Mouse (Mus musculus) MEL (cell line): ENCODE results near the gene Pias3. TPM values are rescaled to one million over a fixed set of nuclear protein-coding genes. Genes with fewer than 3 reads are reported as not detected.

Experiments used
- DNase-seq: peaks from one replicate; pipeline ENCODE4 v3.0.0; 2011; ENCODE audit warnings: low read depth, low spot score
- H3K27ac ChIP-seq: 2 replicates; pipeline ENCODE4 v1.5.1; 2012; ENCODE audit warnings: low read depth, mild to moderate bottlenecking, control low read depth, low read length, moderate library complexity; ENCODE audit not compliant: control insufficient read depth
- H3K27me3 ChIP-seq, 2 experiments: fragments of 150-350 bp in 1 of 2; sonication (generic) in 1 of 2; 2 replicates each; pipeline ENCODE4 v1.6.1; 2012; ENCODE audit warnings: low read length in 2 of 2, mild to moderate bottlenecking in 2 of 2, improper control_type of control experiment in 1 of 2, moderate library complexity in 1 of 2; ENCODE audit not compliant: insufficient read depth in 2 of 2, control insufficient read depth in 1 of 2
- H3K36me3 ChIP-seq, 2 experiments: 2 replicates each; pipeline ENCODE4 v1.6.1; 2012 to 2014; ENCODE audit warnings: low read length in 2 of 2, improper control_type of control experiment in 1 of 2, inconsistent platforms in 1 of 2, mild to moderate bottlenecking in 1 of 2; ENCODE audit not compliant: insufficient read depth in 2 of 2, control insufficient read depth in 1 of 2
- H3K4me1 ChIP-seq, 2 experiments: fragments of 150-350 bp in 1 of 2; sonication (generic) in 1 of 2; 2 replicates each; pipeline ENCODE4 v1.6.1; 2012; ENCODE audit warnings: low read length in 2 of 2, improper control_type of control experiment in 1 of 2, mild to moderate bottlenecking in 1 of 2; ENCODE audit not compliant: insufficient read depth in 2 of 2, control insufficient read depth in 1 of 2
- H3K4me3 ChIP-seq, 2 experiments: fragments of 150-350 bp in 1 of 2; sonication (generic) in 1 of 2; 2 replicates each; pipeline ENCODE4 v1.5.1; 2012; ENCODE audit warnings: low read depth in 2 of 2, low read length in 2 of 2, mild to moderate bottlenecking in 2 of 2, moderate library complexity in 2 of 2, control low read depth in 1 of 2, improper control_type of control experiment in 1 of 2; ENCODE audit not compliant: control insufficient read depth in 1 of 2, insufficient read depth in 1 of 2
- H3K79me2 ChIP-seq: 2 replicates; pipeline ENCODE4 v1.6.1; 2012; ENCODE audit warnings: mild to moderate bottlenecking, low read length, moderate library complexity; ENCODE audit not compliant: control insufficient read depth, poor library complexity, insufficient read depth
- H3K9ac ChIP-seq: 2 replicates; pipeline ENCODE4 v1.6.1; 2012; ENCODE audit warnings: low read depth, mild to moderate bottlenecking, control low read depth, low read length, moderate library complexity; ENCODE audit not compliant: control insufficient read depth, poor library complexity, severe bottlenecking
- H3K9me3 ChIP-seq: fragments of 150-350 bp; sonication (generic); replicated peaks from 2 replicates; pipeline ENCODE4 v1.6.1; 2012; ENCODE audit warnings: mild to moderate bottlenecking, low read length, improper control_type of control experiment, moderate library complexity; ENCODE audit not compliant: insufficient read depth
- CHD1 ChIP-seq: IDR thresholded peaks from 2 replicates; pipeline ENCODE4 v1.6.1; 2012; ENCODE audit warnings: low read depth, mild to moderate bottlenecking, inconsistent platforms, low read length, improper control_type of control experiment
- CTCF ChIP-seq, 3 experiments: IDR thresholded peaks in 2 of 3; conservative IDR thresholded peaks in 1 of 3; 2 replicates each; pipeline ENCODE4 v1.5.1; 2011 to 2012; ENCODE audit warnings: low read length in 3 of 3, low read depth in 2 of 3, mild to moderate bottlenecking in 2 of 3, improper control_type of control experiment in 1 of 3, inconsistent platforms in 1 of 3, mixed read lengths in 1 of 3, moderate library complexity in 1 of 3; ENCODE audit not compliant: control insufficient read depth in 1 of 3, insufficient read depth in 1 of 3, poor library complexity in 1 of 3, severe bottlenecking in 1 of 3
- E2F4 ChIP-seq: IDR thresholded peaks from 2 replicates; pipeline ENCODE4 v1.6.1; 2011; ENCODE audit warnings: low read depth, low read length, improper control_type of control experiment, borderline replicate concordance
- EP300 ChIP-seq, 2 experiments: IDR thresholded peaks; 2 replicates each; pipeline ENCODE4 v1.6.1; 2011; ENCODE audit warnings: improper control_type of control experiment in 2 of 2, low read length in 2 of 2, low read depth in 1 of 2, mild to moderate bottlenecking in 1 of 2
- ETS1 ChIP-seq: IDR thresholded peaks from 2 replicates; pipeline ENCODE4 v1.6.1; 2012; ENCODE audit warnings: low read depth, mild to moderate bottlenecking, inconsistent platforms, low read length, improper control_type of control experiment, moderate library complexity
- GABPA ChIP-seq: IDR thresholded peaks from 2 replicates; pipeline ENCODE4 v1.6.1; 2012; ENCODE audit warnings: low read depth, mild to moderate bottlenecking, inconsistent platforms, low read length, improper control_type of control experiment, moderate library complexity
- GATA1 ChIP-seq: IDR thresholded peaks from 2 replicates; pipeline ENCODE4 v1.6.1; 2011; ENCODE audit warnings: low read depth, low read length, improper control_type of control experiment
- HCFC1 ChIP-seq: IDR thresholded peaks from 2 replicates; pipeline ENCODE4 v1.6.1; 2012; ENCODE audit warnings: low read depth, mild to moderate bottlenecking, inconsistent platforms, low read length, improper control_type of control experiment, moderate library complexity
- MAX ChIP-seq: IDR thresholded peaks from 2 replicates; pipeline ENCODE4 v1.6.1; 2011; ENCODE audit warnings: low read length, improper control_type of control experiment
- MAZ ChIP-seq: IDR thresholded peaks from 2 replicates; pipeline ENCODE4 v1.6.1; 2012; ENCODE audit warnings: low read depth, mild to moderate bottlenecking, inconsistent platforms, low read length, improper control_type of control experiment
- MXI1 ChIP-seq: IDR thresholded peaks from 2 replicates; pipeline ENCODE4 v1.6.1; 2011; ENCODE audit warnings: mild to moderate bottlenecking, low read depth, low read length, improper control_type of control experiment
- NELFE ChIP-seq: IDR thresholded peaks from 2 replicates; pipeline ENCODE4 v1.6.1; 2011; ENCODE audit warnings: low read depth, low read length, improper control_type of control experiment
- POLR2A ChIP-seq, 2 experiments: IDR thresholded peaks; 2 replicates each; pipeline ENCODE4 v1.6.1; 2011 to 2012; ENCODE audit warnings: low read length in 2 of 2, mild to moderate bottlenecking in 2 of 2, control low read depth in 1 of 2, improper control_type of control experiment in 1 of 2, low read depth in 1 of 2, moderate library complexity in 1 of 2; ENCODE audit not compliant: control insufficient read depth in 1 of 2, insufficient read depth in 1 of 2, poor library complexity in 1 of 2
- POLR2AphosphoS5 ChIP-seq: IDR thresholded peaks from 2 replicates; pipeline ENCODE4 v1.6.1; 2012; ENCODE audit warnings: low read depth, borderline replicate concordance, mild to moderate bottlenecking, inconsistent platforms, low read length, moderate library complexity, mixed read lengths
- RAD21 ChIP-seq: IDR thresholded peaks from 2 replicates; pipeline ENCODE4 v1.6.1; 2011; ENCODE audit warnings: mild to moderate bottlenecking, low read depth, low read length, improper control_type of control experiment
- RCOR1 ChIP-seq: IDR thresholded peaks from 2 replicates; pipeline ENCODE4 v1.6.1; 2012; ENCODE audit warnings: low read depth, mild to moderate bottlenecking, inconsistent platforms, low read length, improper control_type of control experiment
- SIN3A ChIP-seq: IDR thresholded peaks from 2 replicates; pipeline ENCODE4 v1.6.1; 2012; ENCODE audit warnings: low read length, improper control_type of control experiment, inconsistent platforms
- SMC3 ChIP-seq: IDR thresholded peaks from 2 replicates; pipeline ENCODE4 v1.6.1; 2011; ENCODE audit warnings: low read depth, low read length, improper control_type of control experiment
- TBP ChIP-seq: IDR thresholded peaks from 2 replicates; pipeline ENCODE4 v1.8.0; 2011; ENCODE audit warnings: low read depth, low read length, improper control_type of control experiment
- UBTF ChIP-seq: IDR thresholded peaks from 2 replicates; pipeline ENCODE4 v1.6.1; 2012; ENCODE audit warnings: low read depth, mild to moderate bottlenecking, inconsistent platforms, low read length, improper control_type of control experiment, moderate library complexity, borderline replicate concordance; ENCODE audit not compliant: insufficient read depth
- USF1 ChIP-seq: IDR thresholded peaks from 2 replicates; pipeline ENCODE4 v1.6.1; 2014; ENCODE audit warnings: low read depth, mild to moderate bottlenecking, inconsistent platforms, low read length, improper control_type of control experiment, moderate library complexity
- ZC3H11A ChIP-seq: IDR thresholded peaks from 2 replicates; pipeline ENCODE4 v1.6.1; 2012; ENCODE audit warnings: low read depth, mild to moderate bottlenecking, inconsistent platforms, low read length, improper control_type of control experiment
- ZKSCAN1 ChIP-seq: IDR thresholded peaks from 2 replicates; pipeline ENCODE4 v1.6.1; 2012; ENCODE audit warnings: low read depth, mild to moderate bottlenecking, inconsistent platforms, low read length, improper control_type of control experiment, moderate library complexity
- ZMIZ1 ChIP-seq: IDR thresholded peaks from 2 replicates; pipeline ENCODE4 v1.6.1; 2012; ENCODE audit warnings: low read depth, mild to moderate bottlenecking, inconsistent platforms, low read length, improper control_type of control experiment, moderate library complexity
- ZNF384 ChIP-seq: IDR thresholded peaks from 2 replicates; pipeline ENCODE4 v1.6.1; 2012; ENCODE audit warnings: low read depth, mild to moderate bottlenecking, inconsistent platforms, low read length, improper control_type of control experiment
- polyA plus RNA-seq, 2 experiments: library from polyadenylated mRNA; stranded (reverse) in 1 of 2; unstranded in 1 of 2; fragments of >175 nt in 1 of 2; fragments of >200 nt in 1 of 2; gene quantifications; 2 replicates each; pipeline versions ENCODE4 v1.2.1 to v1.2.4; 2012; ENCODE audit warnings: low replicate concordance in 2 of 2, low read depth in 1 of 2; ENCODE audit not compliant: insufficient read length in 2 of 2, insufficient read depth in 1 of 2, missing spikeins in 1 of 2
- total RNA-seq: library from RNA; depleted of rRNA; stranded (reverse); fragments of 300-350 nt; gene quantifications from 2 replicates; pipeline ENCODE4 v1.2.3, GENCODE M21; 2012; rRNA removed

Pias3 gene
- 5.9 and 6.0 TPM in 2 replicates for total RNA-seq
- polyA plus RNA-seq: 10 to 100 TPM in 1 of 2 experiments, not detected in 1; 26.8 TPM

- H3K9ac ChIP-seq: peak within 1 kb of the TSS; percentile 91
- no peaks in the 10 kb centered on the region for H3K27me3 ChIP-seq
- H3K27ac ChIP-seq: peak within 1 kb of the TSS; percentile 73
- H3K4me1 ChIP-seq: peaks cover 5 to 13% of the 10 kb centered on the region in 2 experiments; a peak in 3 of 4 replicates
- H3K79me2 ChIP-seq: peaks cover 3% of the 10 kb centered on the region; the same call in 1 of the 2 replicates
- TF ChIP-seq ZKSCAN1 (no peak), ETS1 (no peak), E2F4 (peak; percentile 52; the same call in 1 of the 2 replicates), HCFC1 (peak; percentile 40; the same call in 1 of the 2 replicates), POLR2A (IDR thresholded peaks at IDR 0.05; ENCODE audit: control insufficient read depth in 1 of 2, insufficient read depth in 1 of 2, low read depth in 1 of 2, low read length in 2 of 2, poor library complexity in 1 of 2) (peak; percentile 37 to 44; a peak in 2 of 4 replicates), SIN3A (peak; percentile 71), MAX (peak; percentile 47; the same call in 1 of the 2 replicates), USF1 (no peak), UBTF (0 out of 2 replicates have a peak, but pooled peaks have one; percentile 81), ZC3H11A (no peak), POLR2AphosphoS5 (no peak), MAZ (peak; percentile 78), RAD21 (no peak), TBP (peak; percentile 56; the same call in 1 of the 2 replicates), GATA1 (0 out of 2 replicates have a peak, but pooled peaks have one; percentile 1), MXI1 (peak; percentile 75), RCOR1 (no peak)
- H3K4me3 ChIP-seq: peak within 1 kb of the TSS; percentile 62 to 88
- peaks cover 0 to 13% of the 10 kb centered on the region in 2 experiments; a peak in 2 of 4 replicates for H3K36me3 ChIP-seq
- DNase-seq: peak; percentile 96
- no peaks in the 10 kb centered on the region for H3K9me3 ChIP-seq
These were observed at the start of gene Pias3 for GRCm38 (mm10) chr3:96696198-96696765. Gene Pias3, plus strand, starts transcription at chr3:96696384.

GRCm38 (mm10) chr3:96647365-96647764 lies 48.8 kb upstream of the Pias3 start:
- no peaks in the 10 kb centered on the region for H3K9me3 ChIP-seq
- H3K27ac ChIP-seq: no peak overlapping the region
- H3K4me3 ChIP-seq: no peak overlapping the region
- no peak for TF ChIP-seq RCOR1
- no peak for TF ChIP-seq ZC3H11A
- TF ChIP-seq CHD1: no peak
- no peak for TF ChIP-seq UBTF
- no peak for TF ChIP-seq GATA1
- TF ChIP-seq ZNF384: no peak
- no peak for TF ChIP-seq CTCF (IDR thresholded peaks at IDR 0.05 in 2 of 3, conservative IDR thresholded peaks at IDR 0.05 in 1 of 3; ENCODE audit: control insufficient read depth in 1 of 3, insufficient read depth in 1 of 3, low read depth in 2 of 3, low read length in 3 of 3, poor library complexity in 1 of 3, severe bottlenecking in 1 of 3)
- TF ChIP-seq NELFE: no peak
- TF ChIP-seq EP300 (IDR thresholded peaks at IDR 0.05; ENCODE audit: low read depth in 1 of 2, low read length in 2 of 2): no peak
- TF ChIP-seq ETS1: no peak
- no peak for TF ChIP-seq POLR2A (IDR thresholded peaks at IDR 0.05; ENCODE audit: control insufficient read depth in 1 of 2, insufficient read depth in 1 of 2, low read depth in 1 of 2, low read length in 2 of 2, poor library complexity in 1 of 2)
- no peak for TF ChIP-seq GABPA
- no peak for TF ChIP-seq ZMIZ1
- no peak for TF ChIP-seq SMC3
- no peak for TF ChIP-seq TBP
- no peak for TF ChIP-seq E2F4
- no peaks in the 10 kb centered on the region for H3K27me3 ChIP-seq
- no peaks in the 10 kb centered on the region for H3K79me2 ChIP-seq
- H3K9ac ChIP-seq: no peak overlapping the region
- no peak for DNase-seq
- no peaks in the 10 kb centered on the region for H3K36me3 ChIP-seq
- H3K4me1 ChIP-seq: no peaks in the 10 kb centered on the region
